ENCODE assay signal across 8 mouse cellular contexts in the genomic region with DNA sequence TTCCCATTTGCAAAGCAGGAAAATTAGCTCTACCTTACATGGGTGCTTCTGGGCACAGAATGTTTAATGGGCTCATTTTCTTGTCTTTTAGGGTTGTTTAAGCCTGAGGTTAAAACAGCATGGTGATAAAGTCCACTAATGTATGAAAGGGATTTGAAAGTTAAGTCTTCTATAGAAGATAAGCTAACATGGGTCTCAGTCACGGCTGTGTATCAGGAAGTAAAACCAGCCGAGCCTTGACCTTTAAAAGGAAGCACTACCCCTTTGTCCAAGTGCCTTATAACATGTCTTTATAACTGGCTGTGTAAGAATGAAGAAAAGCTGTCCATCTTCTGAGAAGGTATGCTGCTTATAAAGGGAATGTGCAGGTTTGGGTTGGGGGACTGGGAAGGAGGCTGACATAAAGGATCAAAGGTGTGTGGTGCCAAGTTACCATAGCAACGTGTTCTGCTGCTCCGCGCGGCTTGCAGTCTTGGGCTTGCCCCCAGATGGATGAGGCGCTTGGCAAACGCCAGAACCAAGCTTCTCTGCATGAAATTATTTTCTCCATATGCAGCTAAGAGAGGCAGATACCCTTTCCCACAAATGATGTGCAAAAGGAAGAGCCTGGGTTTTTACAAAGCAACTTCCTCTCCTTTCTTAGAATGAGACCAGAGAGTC. TPM values are rescaled to one million over a fixed set of nuclear protein-coding genes. Genes with fewer than 3 reads are reported as not detected.
DNase-seq lines count a peak whose midpoint lies in the region; ATAC-seq lines count a peak whose summit lies in the region.

No protein-coding gene starts in this region.

- intact Hi-C loops in left cerebral cortex, postnatal 4 days (cut with DNase I): no loop called here

- no peaks in the 10 kb centered on the region for H3K36me3 ChIP-seq in hindbrain, embryonic 16.5 days (ENCODE audit: control insufficient read depth, insufficient read depth, low read length)

- peak overlapping the region; percentile 36 for H3K9ac ChIP-seq in hindbrain, embryonic 16.5 days (ENCODE audit: low read depth, low read length)

- H3K4me3 ChIP-seq in hindbrain, embryonic 16.5 days (ENCODE audit: low read length): peak overlapping the region; percentile 6; the same call in 1 of the 2 replicates

- peak; percentile 78 for ATAC-seq in frontal cortex, adult (ENCODE audit: low TSS enrichment)
- peak; percentile 95 for ATAC-seq in hindbrain, embryonic 16.5 days
- peak; percentile 51 for ATAC-seq in monocyte, adult 5-6 weeks (replicated peaks; ENCODE audit: insufficient number of reproducible peaks, low FRiP score, low TSS enrichment, poor library complexity, severe bottlenecking)

- no peaks in the 10 kb centered on the region for H3K9me3 ChIP-seq in hindbrain, embryonic 16.5 days (ENCODE audit: control insufficient read depth, low read length)

- DNase-seq in gastrocnemius, adult 18-20 months (ENCODE audit: low spot score): peak; percentile 46
- no peak for DNase-seq in gastrocnemius, adult 8-10 months (ENCODE audit: low spot score in 2 of 2)
- peak; percentile 79 for DNase-seq in cerebellum, adult 8-10 months
- DNase-seq in left cerebral cortex, postnatal 4 days: peak; percentile 92
- DNase-seq in urinary bladder, postnatal 10 days (ENCODE audit: low spot score): no peak

- peak overlapping the region; percentile 68 for H3K27ac ChIP-seq in hindbrain, embryonic 16.5 days (ENCODE audit: low read depth, low read length)

- WGBS in hindbrain, embryonic 16.5 days: 5% methylated on average over 8 of the region's 8 CpGs

- no peaks in the 10 kb centered on the region for H3K27me3 ChIP-seq in hindbrain, embryonic 16.5 days (replicated peaks; ENCODE audit: control insufficient read depth, insufficient read depth, low read length)

- peak overlapping the region; percentile 40 for H3K4me2 ChIP-seq in hindbrain, embryonic 16.5 days (ENCODE audit: low read length)

- peaks cover 20% of the 10 kb centered on the region for H3K4me1 ChIP-seq in hindbrain, embryonic 16.5 days (ENCODE audit: control insufficient read depth, insufficient read depth, low read depth, low read length)

RNA-seq across cellular contexts. Expression of gene Eed, which starts 48.2 kb away (rescaled TPM):
- 10 to 100 TPM; 32.5 to 40.9 TPM for total RNA-seq in gastrocnemius, adult 18-20 months (2021)
- total RNA-seq in gastrocnemius, adult 8-10 months (2022): 10 to 100 TPM; 18.6 to 34.8 (median 26.6) TPM
- 24.7 and 24.9 TPM in 2 replicates for polyA plus RNA-seq in hindbrain, embryonic 16.5 days (2015; fragmentation: Nextera tagmentation; extraction: Ambion mirVana)
- total RNA-seq in left cerebral cortex, postnatal 4 days (2021): 10 to 100 TPM; 32.6 to 34.0 TPM
- total RNA-seq in monocyte, adult 5-6 weeks (2017): 257 to 421 TPM (median 381 TPM) in 3 replicates

Comparison
In these comparisons a context has a peak if more than half of its experiments do, and no peak if none do; other contexts are left out.
1. DNase-seq: peak in gastrocnemius, adult 18-20 months (single experiment), cerebellum, adult 8-10 months (single experiment) and left cerebral cortex, postnatal 4 days (single experiment); none in gastrocnemius, adult 8-10 months (0 of 2) and urinary bladder, postnatal 10 days (single experiment).
2. Peak in every context shown above with its lines, with median percentiles within 50 percentile points of each other: ATAC-seq.